Mouse (Mus musculus) C2C12 (cell line): Measurements from ENCODE around the gene Acpp.

Source experiments
- CTCF ChIP-seq: IDR thresholded peaks from one replicate; pipeline ENCODE4 v1.5.1; 2011; ENCODE audit not compliant: control insufficient read depth, insufficient read depth, insufficient read length
- FOSL1 ChIP-seq: IDR thresholded peaks from one replicate; pipeline ENCODE4 v1.8.0; 2011; ENCODE audit warnings: mild to moderate bottlenecking, low read length; ENCODE audit not compliant: poor library complexity, insufficient read depth, severe bottlenecking
- MAX ChIP-seq: IDR thresholded peaks from one replicate; pipeline ENCODE4 v1.6.1; 2011; ENCODE audit warnings: mild to moderate bottlenecking, control low read depth
- MYOD1 ChIP-seq: IDR thresholded peaks from one replicate; pipeline ENCODE4 v1.6.1; 2011; ENCODE audit warnings: low read depth; ENCODE audit not compliant: control insufficient read depth, insufficient read length
- MYOG ChIP-seq: IDR thresholded peaks from one replicate; pipeline ENCODE4 v1.6.1; 2011; ENCODE audit not compliant: control insufficient read depth, insufficient read length; ENCODE audit errors: extremely low read depth
- USF1 ChIP-seq: IDR thresholded peaks from one replicate; pipeline ENCODE4 v1.6.1; 2011; ENCODE audit warnings: low read depth, mild to moderate bottlenecking, control low read depth, moderate library complexity

DNA sequence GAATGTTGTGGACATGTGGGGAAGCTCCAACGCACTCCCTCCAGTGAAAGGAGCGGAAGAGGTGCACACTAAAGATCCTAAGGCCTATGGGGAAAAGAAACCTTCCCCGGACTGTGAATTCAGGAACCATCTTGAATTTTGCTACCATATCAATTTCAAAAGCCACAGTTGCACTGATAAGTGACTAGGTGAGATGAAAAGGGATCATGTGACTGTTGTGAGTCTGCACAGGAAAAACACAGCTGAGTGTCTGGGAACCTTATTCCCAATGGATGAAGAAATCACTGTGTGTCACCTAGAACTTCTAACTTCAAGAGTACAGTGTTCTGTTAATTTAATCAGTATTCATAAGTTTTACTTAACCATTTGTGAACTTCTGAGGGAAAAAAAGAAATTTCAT lies 84.9 kb downstream of the Acpp start:
- no peak for TF ChIP-seq CTCF
- TF ChIP-seq USF1: no peak
- no peak for TF ChIP-seq MYOD1
- no peak for TF ChIP-seq MAX
- no peak for TF ChIP-seq MYOG
- no peak for TF ChIP-seq FOSL1
